Mouse (Mus musculus): ENCODE results near the gene Grhl1.
"Not testable (repeated sequence)": the region's sequence is repeated elsewhere in the genome, so short reads cannot be mapped to it uniquely, and the experiment has no call there.

Grhl1 gene

GRCm38 (mm10) chr12:24571523-24572392 is at the start of gene Grhl1:
TSS of gene Grhl1 (plus strand) at chr12:24572283.
- peak; percentile 86 for DNase-seq (ENCODE audit: low read depth, low spot score)

DNA sequence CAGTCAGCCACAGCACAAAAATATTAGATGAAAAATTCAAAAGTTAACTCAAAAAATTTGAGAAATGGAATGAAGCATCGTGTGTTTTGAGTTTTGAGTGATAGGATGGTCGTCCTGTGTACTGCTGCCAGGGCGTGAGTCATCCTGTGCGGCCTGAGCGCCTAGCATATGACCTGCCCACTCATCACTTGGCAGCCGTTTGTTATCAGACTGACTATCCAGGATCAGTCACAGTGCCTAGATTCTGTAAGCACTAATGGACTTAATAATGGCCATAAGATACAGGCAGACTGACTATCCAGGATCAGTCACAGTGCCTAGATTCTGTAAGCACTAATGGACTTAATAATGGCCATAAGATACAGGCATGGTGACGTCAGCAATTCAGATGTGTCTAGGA is 47.0 kb upstream of the Grhl1 start:
- DNase-seq (ENCODE audit: low read depth, low spot score), result not testable (repeated sequence)

- no peak for DNase-seq (ENCODE audit: low read depth, low spot score)
These were observed 35.7 kb upstream of the Grhl1 start for GRCm38 (mm10) chr12:24536390-24536789.

DNA sequence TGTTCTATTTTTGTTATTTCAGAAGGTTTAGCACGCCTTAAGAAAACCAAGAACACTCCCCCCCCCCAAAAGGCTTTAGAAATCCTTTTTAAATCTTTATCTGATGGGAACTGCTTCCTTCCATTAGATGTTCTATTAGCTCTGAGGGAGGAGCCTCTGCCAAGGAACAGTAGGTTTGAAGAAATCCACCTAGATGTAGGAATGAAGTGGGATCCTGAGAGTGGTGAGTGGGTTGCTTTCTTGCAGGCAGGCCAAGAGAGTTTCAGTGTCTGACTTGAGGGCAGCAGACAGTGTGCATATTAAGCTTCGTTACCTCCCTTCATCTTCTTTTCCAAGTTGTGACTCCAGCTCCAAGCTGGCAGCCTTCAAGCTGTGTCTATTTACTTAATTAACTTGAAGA is 34.9 kb upstream of the Grhl1 start:
- DNase-seq (ENCODE audit: low read depth, low spot score), result no peak

GRCm38 (mm10) chr12:24537965-24538364 is 34.1 kb upstream of the Grhl1 start:
- DNase-seq (ENCODE audit: low read depth, low spot score), result no peak

DNA sequence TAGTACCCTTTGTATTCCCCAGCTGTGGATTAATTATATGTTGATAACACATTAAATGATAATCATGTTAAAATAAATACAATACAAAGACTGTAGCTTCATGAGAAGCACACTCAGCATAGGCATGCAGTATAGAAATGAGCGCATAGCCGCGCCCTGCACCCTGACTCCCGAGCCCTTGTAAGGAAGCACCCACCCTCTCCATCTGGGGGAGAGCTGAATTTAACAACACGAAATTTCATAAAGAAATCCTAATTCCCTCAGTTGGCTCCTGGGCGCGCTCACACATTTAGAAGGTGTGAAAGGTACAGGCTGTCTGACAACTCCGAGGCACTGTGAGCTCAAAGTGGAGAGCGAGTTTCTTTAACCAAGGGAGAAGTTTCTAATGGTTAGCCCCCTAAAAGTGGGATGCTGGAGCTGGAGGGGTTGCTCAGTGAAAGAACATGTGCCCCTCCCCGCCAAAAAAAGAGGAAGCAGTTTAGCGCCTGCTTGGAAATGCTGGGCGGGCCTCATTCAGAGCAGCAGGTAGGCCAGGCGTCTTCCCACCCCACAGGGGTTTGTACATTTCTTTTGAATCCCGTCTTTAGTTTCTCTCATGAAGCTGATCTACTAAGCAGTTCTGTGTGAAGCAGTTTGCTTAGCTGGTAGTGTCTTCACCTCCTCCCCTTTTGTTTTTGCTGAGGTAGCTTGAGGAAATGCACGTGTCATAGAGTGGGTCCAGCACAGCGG is 30.5 kb upstream of the Grhl1 start:
- no peak for DNase-seq (ENCODE audit: low read depth, low spot score)

GRCm38 (mm10) chr12:24547686-24548085 is 24.4 kb upstream of the Grhl1 start:
- no peak for DNase-seq (ENCODE audit: low read depth, low spot score)

DNA sequence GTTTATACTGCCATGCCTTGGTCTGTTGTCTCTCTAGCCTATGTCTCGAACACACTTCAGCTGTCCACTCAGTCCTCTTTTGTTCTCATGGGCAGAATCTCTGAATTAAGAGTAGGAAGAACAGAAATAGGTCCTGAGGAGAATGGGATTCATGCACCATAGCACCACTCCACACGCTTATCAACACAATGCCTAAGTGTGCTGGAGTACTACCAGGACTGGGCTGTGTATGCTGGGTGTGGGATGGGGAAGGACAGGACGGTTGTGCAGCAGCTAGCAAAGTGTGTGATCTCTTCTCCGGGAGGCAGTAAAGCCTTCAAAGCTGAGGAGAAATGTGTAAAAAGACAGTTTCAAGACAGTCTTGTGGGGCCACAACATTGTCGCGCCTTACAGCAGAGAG is 23.2 kb upstream of the Grhl1 start:
- no peak for DNase-seq (ENCODE audit: low read depth, low spot score)

GRCm38 (mm10) chr12:24552531-24552930 is 19.6 kb upstream of the Grhl1 start:
- DNase-seq (ENCODE audit: low read depth, low spot score), result no peak

DNA sequence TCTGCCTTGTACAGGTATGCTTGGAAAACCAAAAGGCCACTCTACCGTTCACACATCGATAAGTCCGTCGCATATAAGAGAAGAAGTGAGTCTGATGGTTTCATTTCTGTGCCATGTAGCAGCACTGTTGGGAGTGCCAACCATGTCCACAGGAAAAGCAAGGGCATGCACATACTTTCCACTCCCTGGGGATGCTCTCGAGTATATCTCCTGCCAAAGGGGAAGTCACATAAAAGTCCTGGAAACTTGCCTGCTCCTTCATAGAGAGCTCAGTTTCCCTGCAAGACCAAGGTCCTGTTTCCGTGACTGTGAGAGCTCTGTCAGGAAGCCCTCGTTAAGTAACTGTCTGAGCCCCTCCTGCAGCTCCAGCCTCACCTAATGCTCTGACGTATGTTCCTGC is 16.1 kb upstream of the Grhl1 start:
- no peak for DNase-seq (ENCODE audit: low read depth, low spot score)

DNA sequence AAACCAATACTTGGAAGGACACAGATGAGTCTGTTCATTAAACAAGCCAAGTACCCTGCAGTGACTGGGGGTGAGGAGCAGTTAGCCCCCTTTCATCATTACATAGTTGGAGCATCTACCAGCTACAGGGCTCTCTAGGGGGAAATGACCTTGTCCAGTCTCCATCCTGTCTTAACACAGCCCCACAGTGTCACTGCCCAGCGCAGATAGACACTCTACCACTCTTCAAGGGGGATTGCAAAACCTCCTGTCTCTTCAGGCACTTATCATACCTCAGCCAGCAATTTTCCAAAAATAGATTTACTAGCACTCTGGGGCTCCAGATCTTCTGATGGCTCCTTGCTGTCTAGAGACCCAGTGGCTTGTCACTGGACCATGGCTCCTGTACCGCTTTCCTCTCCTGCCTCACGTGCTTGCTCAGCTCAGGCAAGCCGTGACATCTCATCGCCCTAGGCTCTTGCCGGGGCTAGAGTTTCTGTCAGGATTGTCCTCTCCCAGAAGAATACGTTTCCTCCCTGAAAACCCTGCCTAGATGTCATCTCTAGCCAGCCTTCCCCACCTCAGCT is 8.6 kb upstream of the Grhl1 start:
- no peak for DNase-seq (ENCODE audit: low read depth, low spot score)

- no peak for DNase-seq (ENCODE audit: low read depth, low spot score)
These were observed 6.8 kb upstream of the Grhl1 start for GRCm38 (mm10) chr12:24565311-24565710.

- DNase-seq (ENCODE audit: low read depth, low spot score), result no peak
These were observed 4.5 kb upstream of the Grhl1 start for GRCm38 (mm10) chr12:24567606-24568005.

- DNase-seq (ENCODE audit: low read depth, low spot score), result no peak
These were observed 565 bp downstream of the Grhl1 start for GRCm38 (mm10) chr12:24572421-24573274.

DNA sequence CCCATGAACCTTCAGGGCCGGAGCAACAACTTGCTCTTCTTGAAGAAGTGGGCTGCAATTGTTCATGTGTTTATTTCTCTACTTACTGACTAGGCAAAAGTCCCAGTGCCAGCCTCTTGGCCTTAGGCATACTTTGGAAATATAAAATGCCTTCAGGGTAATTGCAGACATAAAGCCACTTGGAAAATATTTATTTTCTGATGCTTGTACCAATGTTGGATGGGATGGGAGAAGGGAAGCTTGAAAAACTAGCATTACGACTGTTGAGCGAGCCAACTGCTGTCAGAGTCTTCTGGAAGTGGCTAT is 1.1 kb downstream of the Grhl1 start:
- no peak for DNase-seq (ENCODE audit: low read depth, low spot score)

DNA sequence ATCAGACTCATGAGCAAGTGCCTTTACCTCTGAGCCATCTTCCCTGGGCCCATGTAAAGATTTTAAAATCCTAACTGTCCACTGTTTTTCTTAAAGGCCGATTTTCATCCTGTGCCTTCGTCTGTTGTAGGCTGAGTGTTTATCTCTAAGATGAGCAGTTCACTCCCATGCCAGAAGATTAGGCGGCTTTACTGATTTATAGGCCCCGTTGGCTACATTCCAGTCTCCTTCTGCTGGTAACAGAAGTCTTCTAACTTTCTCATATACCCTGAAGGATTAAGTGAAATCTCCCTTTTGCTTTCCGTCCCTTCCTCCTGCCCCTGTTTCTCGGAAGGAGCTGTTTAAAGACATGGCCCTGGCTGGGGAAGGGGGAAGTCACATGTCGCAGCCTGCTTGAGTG is 2.8 kb downstream of the Grhl1 start:
- no peak for DNase-seq (ENCODE audit: low read depth, low spot score)

GRCm38 (mm10) chr12:24580452-24580851 is 8.4 kb downstream of the Grhl1 start:
- DNase-seq (ENCODE audit: low read depth, low spot score), result no peak

- DNase-seq (ENCODE audit: low read depth, low spot score), result no peak
These were observed 9.1 kb downstream of the Grhl1 start for GRCm38 (mm10) chr12:24580996-24581683.

DNA sequence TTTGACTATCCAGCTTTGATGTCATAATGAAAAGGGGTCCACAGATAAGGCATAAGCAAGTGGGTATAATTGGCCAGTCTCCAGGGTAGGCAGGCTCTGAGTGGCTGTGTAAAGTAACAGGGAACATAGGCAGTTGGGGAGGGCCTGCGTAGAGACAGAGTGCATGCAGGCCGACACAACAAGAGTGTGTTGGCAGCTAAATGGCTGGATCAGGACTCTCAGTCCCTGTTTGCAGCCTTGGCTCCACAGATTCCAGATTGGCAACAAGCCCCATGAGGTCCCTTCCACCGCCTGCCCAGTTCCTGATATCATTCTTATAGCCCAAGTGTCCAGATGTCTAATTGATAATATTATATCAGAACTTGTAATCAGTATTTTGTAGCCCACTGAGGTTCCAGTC is 11.6 kb downstream of the Grhl1 start:
- no peak for DNase-seq (ENCODE audit: low read depth, low spot score)

- DNase-seq (ENCODE audit: low read depth, low spot score), result no peak
These were observed 12.8 kb downstream of the Grhl1 start for GRCm38 (mm10) chr12:24584835-24585234.

GRCm38 (mm10) chr12:24586193-24586592 is 14.1 kb downstream of the Grhl1 start:
- no peak for DNase-seq (ENCODE audit: low read depth, low spot score)
